Mouse (Mus musculus) kidney, adult 18-20 months (tissue): ENCODE data around the gene Epb41l2.

ENCODE experiments used
- DNase-seq: peaks from one replicate; pipeline ENCODE4 v3.0.0; 2021

Gene Epb41l2

DNA sequence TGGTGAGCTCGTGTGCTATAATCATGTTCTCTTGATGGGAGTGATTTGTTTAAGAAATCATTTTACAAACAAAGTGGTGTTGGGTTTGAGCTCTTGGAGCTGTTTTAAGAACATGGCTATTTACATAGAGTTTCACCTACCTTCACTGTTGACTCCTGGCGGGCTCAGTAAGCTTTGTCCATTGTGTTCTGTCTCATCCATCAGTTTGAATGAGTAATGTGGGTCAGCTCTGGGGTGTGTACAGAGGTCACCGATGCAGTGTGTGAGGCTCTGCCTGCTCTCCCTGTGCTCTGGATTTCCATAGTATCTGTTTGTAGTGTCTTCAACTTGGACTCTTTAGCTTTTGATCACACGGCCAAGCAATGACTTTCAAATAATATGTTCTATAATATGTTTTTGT, 79.6 kb downstream of the Epb41l2 start:
- no peak for DNase-seq

DNA sequence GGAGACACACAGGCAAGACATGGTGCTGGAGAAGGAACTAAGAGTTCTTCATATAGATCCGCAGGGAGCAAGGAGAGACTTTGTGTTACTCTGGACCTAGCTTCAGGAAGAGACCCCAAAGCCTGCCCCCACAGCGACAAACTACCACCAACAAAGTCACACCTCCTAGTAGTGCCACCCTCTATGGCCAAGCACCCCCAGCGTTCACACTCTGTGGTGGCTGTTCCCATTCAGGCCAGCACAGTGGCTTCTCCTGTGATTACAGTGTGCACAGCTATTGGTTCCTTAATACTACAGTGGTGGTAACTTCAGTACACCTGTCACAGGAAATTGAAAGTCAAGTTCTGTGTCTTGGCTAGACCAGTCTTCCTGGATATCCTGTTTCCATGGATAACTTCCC, 80.3 kb downstream of the Epb41l2 start:
- no peak for DNase-seq

DNA sequence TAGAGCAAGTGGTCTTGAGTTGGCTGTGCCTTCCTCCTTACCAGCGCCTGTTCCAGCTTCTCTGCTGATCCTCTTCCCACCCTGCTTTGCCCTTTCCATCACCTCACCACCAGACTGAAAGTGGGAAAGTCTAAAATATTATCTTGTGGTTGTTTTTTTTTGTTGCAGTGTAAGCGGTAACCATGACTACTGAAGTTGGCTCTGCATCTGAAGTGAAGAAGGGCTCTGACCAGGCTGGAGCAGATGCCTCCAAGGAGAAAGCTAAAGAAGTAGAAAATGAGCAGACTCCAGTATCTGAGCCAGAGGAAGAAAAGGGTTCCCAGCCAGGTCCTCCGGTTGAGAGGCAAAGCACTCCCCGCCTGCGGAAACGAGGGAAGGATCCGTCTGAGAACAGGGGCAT, 81.8 kb downstream of the Epb41l2 start:
- DNase-seq, result no peak

DNA sequence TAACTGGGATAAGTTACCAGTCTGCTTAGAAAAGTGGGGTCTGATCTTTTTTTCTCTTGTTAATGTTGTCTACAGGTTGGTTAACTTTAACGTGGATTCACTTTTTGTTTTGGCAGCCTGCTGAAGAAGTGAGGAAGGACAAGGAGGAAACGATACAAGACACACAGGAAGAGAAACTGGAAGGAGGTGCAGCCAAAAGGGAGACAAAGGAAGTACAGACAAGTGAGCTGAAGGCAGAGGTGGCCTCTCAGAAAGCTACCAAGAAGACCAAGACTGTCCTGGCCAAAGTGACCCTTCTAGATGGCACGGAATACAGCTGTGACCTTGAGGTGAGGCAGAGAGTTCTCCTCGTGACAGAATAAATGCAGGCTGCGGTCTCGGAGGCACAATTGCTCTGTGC, 84.0 kb downstream of the Epb41l2 start:
- DNase-seq, result no peak

DNA sequence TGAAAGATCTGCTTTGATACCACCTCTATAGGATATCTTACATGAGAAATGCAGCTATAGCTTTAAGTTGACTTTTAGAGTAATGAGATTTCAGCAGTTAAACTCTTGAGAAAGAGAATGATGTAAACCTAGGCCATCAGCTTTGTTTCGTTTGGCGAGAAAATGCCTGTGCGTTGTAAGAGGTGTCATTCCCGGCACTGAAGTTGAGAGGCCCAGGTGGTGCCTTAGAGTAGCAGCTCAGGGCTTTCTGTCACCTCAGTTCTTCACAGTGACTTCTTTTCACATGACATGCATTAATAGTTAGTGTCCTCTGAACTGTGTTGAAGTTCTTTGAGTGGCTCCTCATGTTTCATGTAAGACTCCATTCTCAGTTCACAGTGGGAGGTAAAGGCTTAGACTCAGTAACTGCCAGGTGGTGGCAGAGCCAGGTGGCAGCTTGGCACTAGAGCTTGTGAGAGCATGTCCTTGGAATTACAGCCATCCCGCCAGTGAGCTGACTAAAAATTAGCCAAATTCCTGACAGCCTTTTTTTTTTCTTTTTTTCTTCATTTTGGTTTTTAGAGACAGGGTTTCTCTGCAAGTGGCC, 84.7 kb downstream of the Epb41l2 start:
- no peak for DNase-seq

DNA sequence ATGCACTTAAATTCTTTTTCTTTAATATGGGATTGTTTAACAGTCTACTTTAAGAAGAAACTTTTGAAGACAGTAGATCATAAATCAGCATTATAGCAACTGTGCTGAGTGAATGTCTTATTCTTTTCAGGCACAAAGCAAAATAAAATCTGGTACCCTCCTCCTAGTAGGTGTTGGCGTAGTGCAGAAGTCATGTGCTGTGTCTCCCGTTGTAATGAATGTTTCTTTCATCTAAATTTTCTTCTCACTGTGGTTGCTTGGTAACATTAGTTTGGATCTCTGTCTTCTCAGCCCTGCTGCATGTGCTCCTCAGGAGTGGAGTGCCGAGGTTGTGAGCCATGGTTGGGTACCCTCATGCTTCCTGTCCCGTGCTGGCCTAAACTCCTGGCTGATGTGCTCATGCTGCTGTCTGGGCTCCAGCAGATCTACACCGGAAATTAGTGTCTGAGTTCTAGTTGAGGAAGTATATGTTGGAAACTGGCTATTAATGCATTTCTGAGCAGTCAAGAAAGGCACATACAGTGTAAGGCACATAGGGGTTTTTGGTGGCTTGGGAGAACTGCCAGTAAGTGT, 87.4 kb downstream of the Epb41l2 start:
- DNase-seq, result no peak

DNA sequence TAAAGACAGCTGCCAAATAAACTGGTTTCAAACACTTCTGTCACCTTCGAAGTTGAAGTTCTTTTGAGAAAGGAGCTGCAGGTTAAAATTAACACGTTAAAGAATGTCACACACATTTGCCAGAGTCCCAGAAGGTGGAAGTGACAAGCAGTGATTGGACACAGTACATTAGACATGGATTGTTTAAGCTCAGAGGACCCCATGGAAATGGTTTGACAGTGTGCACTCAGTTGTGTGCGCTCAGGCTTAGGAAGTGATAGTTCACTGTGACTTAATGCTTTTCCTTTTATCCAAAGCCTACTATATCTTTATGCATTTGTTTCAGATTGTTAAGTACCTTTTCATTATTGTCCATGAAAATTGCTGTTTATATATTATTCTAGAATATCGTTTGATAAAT, 89.1 kb downstream of the Epb41l2 start:
- no peak for DNase-seq

DNA sequence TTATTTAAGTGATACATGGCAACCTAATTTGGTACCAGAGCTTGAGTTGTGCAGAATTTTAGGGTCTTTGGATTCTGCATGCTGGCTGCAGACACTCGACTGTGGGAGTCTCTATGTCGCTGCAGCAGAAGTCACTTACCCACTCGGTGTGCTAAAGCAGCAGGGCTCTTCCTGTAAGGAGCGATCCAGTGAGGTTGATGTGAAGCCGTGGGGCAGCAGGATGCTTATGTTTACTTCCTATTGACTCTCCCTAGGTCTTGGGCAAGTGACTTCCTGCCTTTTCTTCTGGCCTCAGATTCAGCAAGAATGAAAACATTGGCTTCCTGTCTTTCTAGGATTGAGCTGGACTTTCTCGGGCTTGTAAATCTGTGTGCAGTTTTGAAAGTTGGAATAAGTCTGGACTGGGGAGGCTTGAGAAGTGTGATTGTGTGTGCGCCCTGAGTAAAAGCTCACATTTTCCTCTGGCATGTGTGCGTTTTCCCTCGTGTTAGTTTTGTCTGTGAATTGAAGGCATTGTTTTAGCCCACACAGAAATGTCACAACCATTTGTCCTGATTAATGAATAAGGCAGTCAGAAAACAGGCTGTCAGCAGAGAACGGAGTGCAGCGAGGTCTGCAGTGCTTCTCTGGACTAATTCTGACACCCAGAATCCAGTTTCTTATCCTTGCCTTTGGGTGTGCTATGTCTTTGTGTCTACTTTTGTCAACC, 89.9 kb downstream of the Epb41l2 start:
- no peak for DNase-seq

DNA sequence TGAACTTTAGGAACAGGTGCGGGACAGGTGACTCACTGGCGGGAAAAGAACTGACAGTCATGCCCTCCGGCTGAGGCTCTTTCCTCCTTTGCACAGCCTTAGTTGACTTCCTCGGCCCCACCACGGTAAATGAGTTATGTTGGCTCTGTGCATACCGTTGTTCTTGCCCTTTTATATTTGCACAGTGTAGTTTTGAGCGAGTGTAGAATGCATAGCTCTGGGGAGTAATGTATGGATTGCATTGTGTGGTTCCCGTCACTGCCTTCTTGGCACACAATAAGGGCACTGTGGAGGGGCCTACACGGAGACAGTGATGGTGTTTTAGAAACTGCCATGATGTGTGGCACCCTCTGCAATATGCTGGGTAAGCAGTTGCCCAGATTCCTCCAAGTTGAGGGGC, 93.6 kb downstream of the Epb41l2 start:
- DNase-seq, result no peak

DNA sequence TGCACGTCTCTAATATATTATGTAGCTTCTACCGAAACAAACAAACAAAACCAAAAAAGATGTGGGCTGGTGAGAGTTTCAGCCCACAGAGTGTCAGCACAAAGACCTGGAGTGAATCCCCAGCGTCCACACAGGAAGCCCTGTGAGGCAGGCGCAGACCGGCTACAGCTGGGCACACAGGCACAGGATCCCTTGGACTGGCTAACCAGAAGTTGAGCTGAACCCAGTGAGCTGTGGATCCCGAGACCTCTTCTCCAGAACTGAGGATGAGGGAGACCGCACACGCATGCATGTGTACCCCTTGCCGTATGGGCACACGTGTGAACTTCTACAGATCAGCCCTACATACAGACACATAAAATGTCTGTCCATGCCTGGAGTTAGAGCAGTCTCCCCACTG, 94.2 kb downstream of the Epb41l2 start:
- DNase-seq, result no peak

DNA sequence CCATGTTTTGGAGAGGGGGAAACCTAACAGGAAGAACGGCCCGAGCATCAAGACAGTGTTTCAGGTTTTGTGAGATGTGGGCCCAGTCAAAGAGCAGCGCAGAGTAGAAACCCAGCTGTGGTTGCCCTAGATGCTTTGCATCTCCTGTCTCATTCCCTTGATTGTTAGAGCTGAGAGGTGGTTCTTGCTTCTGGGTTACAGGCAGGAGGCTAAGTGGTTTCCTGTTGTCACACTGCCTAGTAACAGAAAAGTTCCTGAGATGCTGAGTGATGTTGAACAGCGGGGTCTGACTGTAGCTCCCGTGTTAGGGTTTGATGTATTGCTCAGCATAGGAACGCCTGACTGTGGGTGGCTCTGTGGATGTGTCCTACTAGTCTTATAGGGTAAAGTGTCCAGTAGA, 97.5 kb downstream of the Epb41l2 start:
- DNase-seq, result no peak

DNA sequence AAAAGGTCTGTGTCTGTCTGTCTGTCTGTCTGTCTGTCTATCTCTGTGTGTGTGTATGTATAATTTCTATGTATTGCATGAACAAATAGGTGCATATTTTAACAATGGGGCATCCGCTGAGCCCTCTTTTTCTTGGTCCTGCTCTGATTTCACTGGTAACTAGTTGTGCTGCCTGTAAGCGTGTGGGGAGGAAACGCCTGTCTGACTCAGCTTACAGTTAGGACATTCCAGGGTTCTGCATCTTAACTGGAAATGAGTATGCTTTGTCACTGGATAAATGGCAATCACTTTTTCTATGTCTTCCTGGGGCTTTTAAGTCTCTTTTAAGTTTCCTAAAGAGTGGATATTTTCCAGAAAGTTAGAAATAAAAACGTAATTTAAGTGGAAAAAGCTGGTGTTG, 98.4 kb downstream of the Epb41l2 start:
- no peak for DNase-seq

DNA sequence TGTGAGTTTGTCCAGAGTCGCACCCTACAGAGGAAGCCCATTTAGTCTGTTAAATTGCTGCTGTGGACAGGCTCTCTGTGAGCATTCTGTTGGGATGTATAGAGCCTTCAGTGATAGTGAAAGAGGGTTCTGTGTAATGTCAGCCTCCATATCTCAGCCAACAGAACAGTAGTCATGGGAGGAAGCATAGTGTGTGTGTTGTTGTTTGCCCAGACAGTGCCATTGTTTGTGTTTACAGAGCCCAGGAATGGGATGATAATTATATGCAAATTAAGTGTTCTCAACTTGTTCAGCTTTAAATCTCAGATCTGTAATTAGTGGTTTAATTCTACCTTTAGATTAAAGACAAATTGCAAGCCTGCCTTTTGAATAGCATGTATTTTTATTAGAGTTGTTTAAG, 102.2 kb downstream of the Epb41l2 start:
- no peak for DNase-seq

DNA sequence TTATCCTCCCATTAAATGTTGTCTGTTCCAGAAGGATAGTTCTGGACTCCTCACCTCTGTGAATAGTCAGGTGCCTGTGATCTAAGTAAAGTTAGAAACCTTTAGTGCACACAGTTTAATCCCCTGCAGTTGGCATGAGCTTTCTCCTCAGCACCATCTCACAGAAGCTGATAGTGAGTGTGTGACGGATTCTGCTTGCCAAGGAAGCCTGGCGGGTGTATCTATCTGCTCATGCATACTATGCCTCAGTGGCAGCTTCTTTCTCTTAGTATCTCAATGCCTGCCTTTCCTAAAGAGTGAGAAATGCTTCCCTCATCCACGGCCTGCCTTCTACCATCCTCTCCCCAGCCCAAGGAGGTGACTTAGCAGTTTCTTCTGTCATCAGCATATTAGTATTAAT, 103.1 kb downstream of the Epb41l2 start:
- DNase-seq, result no peak

DNA sequence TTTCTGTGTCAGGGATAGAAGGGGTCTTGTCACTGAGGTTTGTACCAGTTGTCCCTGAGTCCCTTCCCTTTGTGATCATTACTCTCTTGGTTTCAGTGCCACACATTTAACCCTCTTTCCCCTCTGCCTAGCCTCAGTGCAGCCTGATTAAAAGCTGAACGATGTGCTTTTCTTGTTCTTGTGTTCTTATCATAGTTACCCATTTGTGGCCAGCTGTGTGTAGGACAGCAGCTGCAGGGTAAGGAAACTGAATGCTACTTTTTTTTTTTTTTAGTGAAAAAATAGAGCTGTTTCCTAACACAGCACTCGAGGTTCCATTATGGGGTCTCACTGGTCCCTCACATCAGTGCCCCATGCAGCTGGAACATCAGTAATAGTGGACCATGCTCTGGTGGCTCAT, 106.9 kb downstream of the Epb41l2 start:
- DNase-seq, result no peak

DNA sequence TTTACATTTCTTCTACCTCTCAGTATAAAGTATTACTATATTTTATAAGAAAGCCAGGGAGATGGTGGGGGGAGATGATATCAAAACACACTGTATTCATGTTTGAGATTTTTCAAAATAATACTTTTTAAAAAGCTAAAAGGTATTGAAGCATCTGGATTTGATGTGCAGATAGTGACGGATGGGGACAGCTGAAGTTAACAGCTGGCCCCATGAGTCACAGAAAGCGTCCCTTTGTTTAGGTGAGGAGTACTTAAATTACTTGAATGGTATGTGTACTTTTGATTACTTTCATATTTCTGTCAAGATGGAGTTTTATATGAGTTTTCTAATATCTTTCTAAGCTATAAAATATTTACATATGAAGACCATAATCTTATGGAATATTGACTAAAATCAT, 112.3 kb downstream of the Epb41l2 start:
- DNase-seq, result no peak

DNA sequence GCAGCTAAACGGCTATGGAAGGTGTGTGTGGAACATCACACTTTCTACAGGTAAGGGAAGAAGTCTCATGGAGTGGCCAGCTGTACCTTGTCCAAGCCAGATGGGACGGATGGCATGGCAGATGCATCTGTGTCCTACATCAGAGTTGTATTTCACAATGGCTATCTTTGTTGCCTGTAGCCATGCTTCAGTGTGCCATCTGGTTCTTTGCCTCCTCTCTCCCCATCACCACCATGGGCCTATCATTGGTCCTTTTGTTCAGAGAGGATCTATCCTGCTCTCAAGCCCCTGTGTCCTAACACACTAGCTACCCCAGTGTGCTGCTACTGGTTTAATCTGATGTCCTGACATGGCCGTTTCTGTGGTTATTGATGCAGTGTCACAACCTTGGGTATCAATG, 120.1 kb downstream of the Epb41l2 start:
- no peak for DNase-seq

DNA sequence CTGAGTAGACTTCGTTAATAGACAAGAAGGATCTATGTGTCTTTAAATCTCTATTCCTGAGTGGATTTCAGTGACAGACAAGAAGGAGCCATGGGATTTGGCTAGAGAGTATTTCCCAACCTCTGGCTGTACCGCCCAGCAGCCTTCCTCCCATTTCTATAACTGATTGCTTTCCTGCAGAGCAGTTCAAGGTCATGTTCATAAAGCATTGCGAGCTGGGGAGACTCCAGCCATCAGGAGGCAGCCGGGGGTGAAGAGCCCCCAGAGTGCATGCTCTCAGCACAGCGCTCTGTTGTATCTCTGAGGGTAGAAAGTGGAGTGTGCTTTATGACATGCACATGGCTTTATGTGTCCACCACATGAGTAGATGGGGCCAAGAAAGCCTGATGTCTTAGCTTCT, 123.2 kb downstream of the Epb41l2 start:
- DNase-seq, result no peak

DNA sequence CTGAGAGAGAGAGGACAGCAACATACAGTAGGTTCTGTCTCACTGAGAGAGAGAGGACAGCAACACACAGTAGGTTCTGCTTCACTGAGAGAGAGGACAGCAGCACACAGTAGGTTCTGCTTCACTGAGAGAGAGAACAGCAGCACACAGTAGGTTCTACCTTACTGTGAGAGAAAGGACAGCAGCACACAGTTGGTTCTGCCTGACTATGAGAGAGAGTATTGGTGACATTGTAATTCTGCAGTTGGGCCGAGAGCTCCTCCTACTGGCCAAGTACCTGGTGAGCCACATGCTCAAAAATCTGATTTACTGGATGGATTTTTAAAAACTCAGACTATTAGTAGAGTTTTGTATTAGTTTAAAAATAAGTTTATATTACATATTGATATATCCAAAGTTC, 128.9 kb downstream of the Epb41l2 start:
- peak; percentile 71 for DNase-seq

DNA sequence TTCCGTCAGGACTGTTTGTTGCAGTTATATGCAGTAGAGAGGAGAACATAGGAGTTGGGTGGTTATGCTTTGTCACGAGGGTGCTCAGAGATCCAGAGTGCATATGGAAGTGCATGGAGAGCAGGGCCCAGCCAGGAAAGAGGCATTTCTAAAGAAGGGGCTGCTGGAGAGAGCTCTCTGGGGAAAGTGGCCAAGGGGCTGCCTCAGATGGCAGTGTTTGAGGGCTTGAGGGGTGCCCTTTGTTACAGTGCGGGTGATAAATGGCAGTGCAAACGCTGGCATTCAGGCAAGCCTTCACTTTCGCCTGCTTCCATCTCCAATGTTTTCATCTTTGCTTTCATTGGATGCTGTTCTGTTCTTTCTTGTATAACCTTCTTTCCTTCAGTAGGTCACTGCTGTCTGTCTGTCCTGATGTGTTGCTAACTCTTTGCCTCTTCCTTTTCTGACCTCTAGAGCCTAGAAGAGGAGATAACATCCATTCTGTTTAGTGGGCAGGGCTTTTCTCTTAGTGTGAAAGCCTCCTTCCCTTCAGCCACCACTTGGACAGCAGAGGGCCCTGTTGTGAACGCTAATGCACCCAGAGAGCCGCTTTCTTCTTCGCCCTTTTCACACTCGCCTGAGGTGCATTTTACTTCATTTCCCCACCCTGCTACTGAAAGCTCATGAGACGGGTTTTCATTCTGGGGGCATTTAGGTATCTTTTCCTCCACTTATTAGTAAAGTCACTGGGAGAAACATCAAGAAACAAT, 139.9 kb downstream of the Epb41l2 start:
- no peak for DNase-seq

DNA sequence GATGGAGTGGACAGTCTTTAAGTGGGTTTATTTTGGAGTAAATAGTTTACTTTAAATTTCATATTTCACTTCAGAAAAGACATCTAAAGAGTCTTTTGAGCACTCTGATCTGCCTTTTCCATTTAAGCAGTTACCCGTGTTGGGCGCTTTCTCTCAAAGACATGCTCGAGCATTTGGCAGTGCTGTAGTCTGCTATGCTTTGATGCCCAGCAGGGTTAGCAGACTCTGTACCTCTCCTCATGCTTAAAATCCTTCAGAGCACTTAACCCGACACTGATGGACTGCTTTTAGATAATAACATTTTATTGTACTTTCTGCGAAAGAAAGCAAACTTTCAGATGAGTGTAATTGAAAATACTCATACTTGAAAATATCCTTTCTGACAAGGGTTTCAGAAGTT, 143.7 kb downstream of the Epb41l2 start:
- DNase-seq, result no peak

DNA sequence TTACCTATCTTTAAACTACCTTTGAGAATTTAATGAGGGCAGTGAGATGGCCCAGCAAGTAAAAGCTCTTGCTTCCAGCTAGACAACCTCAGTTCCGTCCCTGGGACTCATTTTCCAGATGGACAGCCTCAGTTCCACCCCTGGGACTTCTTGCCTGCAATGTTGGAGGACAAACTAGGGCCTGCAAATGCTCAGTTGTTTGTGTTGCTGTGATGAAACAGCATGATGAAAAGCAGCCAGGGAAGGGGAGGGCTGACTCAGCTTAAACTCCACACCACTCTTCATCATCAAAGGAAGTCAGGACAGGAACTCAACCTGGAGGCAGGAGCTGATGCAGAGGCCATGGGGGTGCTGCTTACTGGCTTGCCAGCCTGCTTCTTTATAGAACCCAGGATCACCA, 154.2 kb downstream of the Epb41l2 start:
- DNase-seq, result no peak

DNA sequence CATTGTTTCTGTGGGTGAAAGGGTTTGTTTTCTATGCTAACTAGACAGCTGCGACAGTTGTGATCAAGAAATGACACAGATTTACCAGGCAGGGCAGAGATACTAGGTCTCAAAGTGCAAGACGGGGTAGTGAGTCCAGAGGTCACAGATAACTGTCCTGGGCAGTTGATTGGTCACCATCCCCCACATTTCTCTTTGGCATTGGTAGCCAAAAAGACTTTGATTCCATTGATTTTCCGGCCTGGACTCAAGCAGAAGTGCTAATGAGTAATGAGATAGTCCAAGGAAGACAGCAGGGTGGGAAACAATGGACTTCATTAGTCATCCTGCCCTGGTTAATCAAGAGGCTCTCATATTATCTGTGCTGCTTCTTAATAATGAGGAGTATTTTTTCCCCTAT, 160.4 kb downstream of the Epb41l2 start:
- no peak for DNase-seq

DNA sequence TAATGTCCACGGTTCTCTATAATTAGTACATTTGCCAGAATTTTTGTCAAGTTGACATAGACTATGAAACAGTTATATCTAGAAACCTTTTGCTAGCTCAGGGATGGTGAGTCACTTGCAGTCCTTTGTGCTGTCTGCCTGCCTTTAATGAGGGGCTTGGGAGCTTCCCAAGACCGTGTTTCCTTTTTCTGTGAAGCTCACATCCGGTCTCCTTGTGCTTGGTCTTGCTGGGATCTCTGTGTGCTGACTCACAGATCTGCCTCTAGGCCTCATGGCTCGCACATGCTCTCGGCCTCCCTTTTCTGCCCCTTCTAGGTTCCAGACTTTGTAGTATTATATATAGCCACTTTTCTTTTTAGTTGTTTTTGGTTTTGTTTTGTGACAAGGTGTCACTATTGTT, 160.8 kb downstream of the Epb41l2 start:
- DNase-seq, result no peak
